Mouse (Mus musculus) liver, adult 2 months (tissue): ENCODE results near the gene Ropn1. TPM values are rescaled to one million over a fixed set of nuclear protein-coding genes. Genes with fewer than 3 reads are reported as not detected.

Experiments
- DNase-seq: peaks from one replicate; pipeline ENCODE4 v3.0.0-alpha.2; 2011; ENCODE audit warnings: low read depth, low spot score; ENCODE audit errors: extremely low read depth
- H3K27ac ChIP-seq: fragments of 200-500 bp; replicated peaks from 2 replicates; pipeline ENCODE4 v1.5.1; 2012; ENCODE audit warnings: low read depth, mild to moderate bottlenecking, control low read depth, inconsistent platforms, low read length; ENCODE audit not compliant: insufficient read depth
- H3K27me3 ChIP-seq: fragments of 200-500 bp; 2 replicates; pipeline ENCODE4 v1.6.1; 2012; ENCODE audit warnings: mild to moderate bottlenecking, moderate library complexity, low read length, inconsistent platforms; ENCODE audit not compliant: control insufficient read depth, insufficient read depth
- H3K36me3 ChIP-seq: fragments of 200-500 bp; 2 replicates; pipeline ENCODE4 v1.6.1; 2012; ENCODE audit warnings: low read length, inconsistent platforms; ENCODE audit not compliant: control insufficient read depth, insufficient read depth
- H3K4me1 ChIP-seq: fragments of 200-500 bp; 2 replicates; pipeline ENCODE4 v1.6.1; 2011; ENCODE audit warnings: low read length; ENCODE audit not compliant: control insufficient read depth, insufficient read depth
- H3K4me3 ChIP-seq: fragments of 200-500 bp; 2 replicates; pipeline ENCODE4 v1.5.1; 2011; ENCODE audit warnings: low read depth, mild to moderate bottlenecking, control low read depth, low read length, moderate library complexity; ENCODE audit not compliant: insufficient read depth
- H3K79me2 ChIP-seq: fragments of 200-500 bp; 2 replicates; pipeline ENCODE4 v1.6.1; 2012; ENCODE audit warnings: inconsistent platforms, mild to moderate bottlenecking, low read length, moderate library complexity; ENCODE audit not compliant: control insufficient read depth, insufficient read depth
- H3K9ac ChIP-seq: fragments of 200-500 bp; 2 replicates; pipeline ENCODE4 v1.6.1; 2012; ENCODE audit warnings: low read depth, mild to moderate bottlenecking, control low read depth, inconsistent platforms, low read length
- CTCF ChIP-seq: fragments of 200-500 bp; IDR thresholded peaks from 2 replicates; pipeline ENCODE4 v1.5.1; 2011; ENCODE audit warnings: low read depth, low read length, control low read depth
- POLR2A ChIP-seq: fragments of 200-500 bp; IDR thresholded peaks from 2 replicates; pipeline ENCODE4 v1.6.1; 2011; ENCODE audit warnings: low read length, control low read depth; ENCODE audit not compliant: insufficient read depth; ENCODE audit errors: extremely low read depth
- WGBS: fragments of 180-500 bp; shearing (Covaris S2); methylation state at CpG from one replicate; pipeline ENCODE4 v1.1.7; 2018; 5-methylcytosine and 5-hydroxymethylcytosine counted together
- polyA plus RNA-seq: library from polyadenylated mRNA; depleted of rRNA; stranded (reverse); fragments of >200 nt; gene quantifications from 2 replicates; pipeline ENCODE4 v1.2.3, GENCODE M21; 2012; rRNA removed
- total RNA-seq: library from RNA; depleted of rRNA; stranded (reverse); fragments of >200 nt; gene quantifications from 2 replicates; pipeline ENCODE4 v1.2.3, GENCODE M21; 2014; rRNA removed

Gene Ropn1
- total RNA-seq (not detected in 2 replicates), polyA plus RNA-seq (not detected in 2 replicates)

- no peak within 1 kb of the TSS for H3K4me3 ChIP-seq
- H3K9ac ChIP-seq, result no peak within 1 kb of the TSS
- no peaks in the 10 kb centered on the region for H3K36me3 ChIP-seq
- DNase-seq, result no peak
- H3K4me1 ChIP-seq, result no peaks in the 10 kb centered on the region
- no peaks in the 10 kb centered on the region for H3K79me2 ChIP-seq
- WGBS, result 56% methylated on average over 7 of the region's 7 CpGs
- no peaks in the 10 kb centered on the region; the same call in 1 of the 2 replicates for H3K27me3 ChIP-seq
- no peak within 1 kb of the TSS for H3K27ac ChIP-seq
- TF ChIP-seq POLR2A (no peak), CTCF (no peak)
Observed at GRCm38 (mm10) chr16:34649621-34650020, at the start of gene Ropn1. Gene Ropn1 (plus strand): TSS chr16:34649921.

GRCm38 (mm10) chr16:34601954-34602353 lies 47.8 kb upstream of the Ropn1 start:
- 90% methylated on average over 4 of the region's 4 CpGs for WGBS
- H3K36me3 ChIP-seq, result no peaks in the 10 kb centered on the region
- no peaks in the 10 kb centered on the region for H3K79me2 ChIP-seq
- H3K9ac ChIP-seq, result no peak overlapping the region
- TF ChIP-seq CTCF, result no peak
- no peak for TF ChIP-seq POLR2A
- no peak for DNase-seq
- H3K27me3 ChIP-seq, result no peaks in the 10 kb centered on the region
- no peak overlapping the region for H3K4me3 ChIP-seq
- no peak overlapping the region for H3K27ac ChIP-seq
- H3K4me1 ChIP-seq, result no peaks in the 10 kb centered on the region

- no peaks in the 10 kb centered on the region for H3K36me3 ChIP-seq
- 81% methylated on average over 4 of the region's 4 CpGs for WGBS
- no peak for TF ChIP-seq CTCF
- no peak for TF ChIP-seq POLR2A
Observed at GRCm38 (mm10) chr16:34603076-34603475, 46.6 kb upstream of the Ropn1 start.

GRCm38 (mm10) chr16:34603854-34604253 lies 45.9 kb upstream of the Ropn1 start:
- 82% methylated on average over 6 of the region's 6 CpGs for WGBS
- H3K4me3 ChIP-seq, result no peak overlapping the region

More at GRCm38 (mm10) chr16:34603076-34603475, 46.6 kb upstream of the Ropn1 start:
- DNase-seq, result no peak
- Histone ChIP-seq H3K9ac (no peak overlapping the region), H3K4me1 (no peaks in the 10 kb centered on the region), H3K79me2 (no peaks in the 10 kb centered on the region), H3K4me3 (no peak overlapping the region), H3K27ac (no peak overlapping the region), H3K27me3 (no peaks in the 10 kb centered on the region)

GRCm38 (mm10) chr16:34605679-34606078 lies 44.0 kb upstream of the Ropn1 start:
- DNase-seq, result peak; percentile 20
- Histone ChIP-seq H3K4me3 (no peak overlapping the region), H3K36me3 (no peaks in the 10 kb centered on the region), H3K79me2 (no peaks in the 10 kb centered on the region), H3K27ac (no peak overlapping the region), H3K27me3 (no peaks in the 10 kb centered on the region), H3K9ac (no peak overlapping the region), H3K4me1 (no peaks in the 10 kb centered on the region)
- 26% methylated on average over 3 of the region's 3 CpGs for WGBS
- TF ChIP-seq POLR2A (no peak), CTCF (peak; percentile 52; the same call in 1 of the 2 replicates)

More at GRCm38 (mm10) chr16:34603854-34604253, 45.9 kb upstream of the Ropn1 start:
- Histone ChIP-seq H3K79me2 (no peaks in the 10 kb centered on the region), H3K27me3 (no peaks in the 10 kb centered on the region), H3K27ac (no peak overlapping the region), H3K9ac (no peak overlapping the region), H3K36me3 (no peaks in the 10 kb centered on the region), H3K4me1 (no peaks in the 10 kb centered on the region)
- no peak for TF ChIP-seq POLR2A
- no peak for TF ChIP-seq CTCF
- no peak for DNase-seq

GRCm38 (mm10) chr16:34610137-34610536 lies 39.6 kb upstream of the Ropn1 start:
- no peaks in the 10 kb centered on the region for H3K36me3 ChIP-seq

More at GRCm38 (mm10) chr16:34610137-34610536, 39.6 kb upstream of the Ropn1 start:
- 86% methylated on average over 1 of the region's 1 CpGs for WGBS
- no peak for DNase-seq
- Histone ChIP-seq H3K27ac (no peak overlapping the region), H3K4me3 (no peak overlapping the region), H3K79me2 (no peaks in the 10 kb centered on the region), H3K4me1 (no peaks in the 10 kb centered on the region), H3K9ac (no peak overlapping the region), H3K27me3 (no peaks in the 10 kb centered on the region)
- TF ChIP-seq POLR2A, result no peak
- no peak for TF ChIP-seq CTCF
